Mouse (Mus musculus) E14TG2a.4 (cell line): Measurements from ENCODE around the gene Obscn.

Source experiments
- CTCF ChIP-seq: conservative IDR thresholded peaks from 2 replicates; pipeline ENCODE4 v1.5.1; 2014; ENCODE audit warnings: low read length
- NANOG ChIP-seq: IDR thresholded peaks from 2 replicates; pipeline ENCODE4 v1.6.1; 2014; ENCODE audit warnings: borderline replicate concordance, low read length, mixed read lengths
- POU5F1 ChIP-seq: IDR thresholded peaks from 2 replicates; pipeline ENCODE4 v1.6.1; 2014; ENCODE audit warnings: low read length, borderline replicate concordance

DNA sequence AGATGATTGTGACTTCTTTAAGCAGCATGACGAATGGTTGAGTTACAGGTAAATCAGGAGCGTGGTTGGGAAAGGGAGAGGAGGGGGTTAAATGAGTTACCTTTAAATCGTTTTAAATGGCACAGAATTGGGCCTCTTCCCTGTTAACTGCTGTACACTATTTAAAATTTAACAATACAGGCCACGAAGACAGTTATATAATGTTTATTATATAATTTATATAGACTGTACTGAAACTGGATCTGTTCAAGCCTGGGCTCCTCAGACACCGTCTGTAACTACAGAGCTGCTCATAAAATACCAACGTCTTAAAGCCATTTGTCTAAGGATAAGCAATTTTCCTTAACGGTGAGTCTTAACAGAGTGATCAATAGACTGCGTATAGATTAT is 180.3 kb downstream of the Obscn start:
- TF ChIP-seq CTCF: no peak
- TF ChIP-seq POU5F1: no peak
- no peak for TF ChIP-seq NANOG
